Mouse (Mus musculus) thymus, adult 18-20 months (tissue): ENCODE results near the gene Ddost.
"Not testable (repeated sequence)": the region's sequence is repeated elsewhere in the genome, so short reads cannot be mapped to it uniquely, and the experiment has no call there.

Experiments
- DNase-seq, 2 experiments: peaks; one replicate each; pipeline ENCODE4 v3.0.0; 2022; ENCODE audit warnings: mixed read lengths in 2 of 2

Gene Ddost

GRCm38 (mm10) chr4:138312105-138312504, 7.6 kb downstream of the Ddost start:
- DNase-seq, result no peak

- no peak for DNase-seq
Observed at GRCm38 (mm10) chr4:138313021-138313420, 8.5 kb downstream of the Ddost start.

- DNase-seq, result no peak
Observed at GRCm38 (mm10) chr4:138313795-138314194, 9.3 kb downstream of the Ddost start.

- no peak for DNase-seq
Observed at GRCm38 (mm10) chr4:138315781-138316180, 11.3 kb downstream of the Ddost start.

- no peak for DNase-seq
Observed at GRCm38 (mm10) chr4:138316369-138316768, 11.8 kb downstream of the Ddost start.

GRCm38 (mm10) chr4:138318509-138319266, 14.2 kb downstream of the Ddost start:
- no peak for DNase-seq

GRCm38 (mm10) chr4:138319508-138319907, 15.0 kb downstream of the Ddost start:
- DNase-seq, result peak; percentile 42 to 49

GRCm38 (mm10) chr4:138320711-138321110, 16.2 kb downstream of the Ddost start:
- DNase-seq, result no peak

GRCm38 (mm10) chr4:138321488-138321887, 17.0 kb downstream of the Ddost start:
- no peak for DNase-seq

- no peak for DNase-seq
Observed at GRCm38 (mm10) chr4:138322692-138323091, 18.2 kb downstream of the Ddost start.

GRCm38 (mm10) chr4:138323753-138324152, 19.2 kb downstream of the Ddost start:
- DNase-seq, result no peak

GRCm38 (mm10) chr4:138324451-138324850, 19.9 kb downstream of the Ddost start:
- no peak for DNase-seq

GRCm38 (mm10) chr4:138325466-138326076, 21.0 kb downstream of the Ddost start:
- peak; percentile 84 to 87 for DNase-seq

- DNase-seq, result peak; percentile 79 to 81
Observed at GRCm38 (mm10) chr4:138326077-138326695, 21.7 kb downstream of the Ddost start, which contains the start of gene Pink1. Gene Pink1, minus strand, starts transcription at chr4:138326307.

- not testable (repeated sequence) for DNase-seq
Observed at GRCm38 (mm10) chr4:138327155-138327554, 22.6 kb downstream of the Ddost start.

GRCm38 (mm10) chr4:138327891-138328470, 23.5 kb downstream of the Ddost start:
- DNase-seq, result no peak

- no peak for DNase-seq
Observed at GRCm38 (mm10) chr4:138330264-138330671, 25.7 kb downstream of the Ddost start.

- no peak for DNase-seq
Observed at GRCm38 (mm10) chr4:138331647-138332046, 27.1 kb downstream of the Ddost start.

GRCm38 (mm10) chr4:138333135-138333534, 28.6 kb downstream of the Ddost start:
- no peak for DNase-seq

- DNase-seq, result no peak
Observed at GRCm38 (mm10) chr4:138335036-138335435, 30.5 kb downstream of the Ddost start.

GRCm38 (mm10) chr4:138335648-138336047, 31.1 kb downstream of the Ddost start:
- DNase-seq, result no peak

GRCm38 (mm10) chr4:138336876-138337275, 32.3 kb downstream of the Ddost start:
- no peak for DNase-seq

- no peak for DNase-seq
Observed at GRCm38 (mm10) chr4:138337341-138337740, 32.8 kb downstream of the Ddost start.
